Mouse (Mus musculus): Measurements from ENCODE around the gene Cyp11a1. TPM values are rescaled to one million over a fixed set of nuclear protein-coding genes. Genes with fewer than 3 reads are reported as not detected.

Gene Cyp11a1
- total RNA-seq, 2 experiments from 2014 or later, result 1.1 to 2.4 TPM

Other genes starting within 250 kb of the Cyp11a1 start
- gene Clk3, start 240.6 kb upstream of the Cyp11a1 start, total RNA-seq (2021), result 10 to 100 TPM; 65.6 to 82.9 TPM
- 1 to 10 TPM; 7.0 to 8.9 TPM for gene Arid3b, start 169.6 kb upstream of the Cyp11a1 start, total RNA-seq (2021)
- gene Ubl7, start 95.4 kb upstream of the Cyp11a1 start, total RNA-seq (2021), result 10 to 100 TPM; 97.5 to 98.6 TPM
- gene Sema7a, start 66.3 kb upstream of the Cyp11a1 start, total RNA-seq (2021), result 100 to 1,000 TPM in 1 of 2 experiments, 10 to 100 TPM in 1; 95.4 to 102 TPM
- gene Stra6, start 57.4 kb downstream of the Cyp11a1 start, total RNA-seq (2021), result 10 to 100 TPM in 1 of 2 experiments, 1 to 10 TPM in 1; 6.3 to 10.8 TPM
- 1 to 10 TPM in 1 of 2 experiments, under 1 TPM in 1; 0.64 to 1.7 TPM for gene Ccdc33, start 112.4 kb downstream of the Cyp11a1 start, total RNA-seq (2021)
- gene Islr, start 197.9 kb downstream of the Cyp11a1 start, total RNA-seq (2021), result 10 to 100 TPM; 10.8 to 15.5 TPM
- gene Islr2, start 197.9 kb downstream of the Cyp11a1 start, total RNA-seq (2021), result 100 to 1,000 TPM; 193 to 208 TPM
- gene Pml, start 243.4 kb downstream of the Cyp11a1 start, total RNA-seq (2021), result 1 to 10 TPM; 8.5 to 9.8 TPM
- 10 to 100 TPM; 78.5 to 79.8 TPM for gene Stoml1, start 246.8 kb downstream of the Cyp11a1 start, total RNA-seq (2021)

Data from layer of hippocampus, postnatal 14 days (tissue).